Mouse (Mus musculus) hindbrain, embryonic 10.5 days (tissue): ENCODE measurements at regions not wholly inside any gene's neighbourhood (a gene's known extent, or its start where the extent isn't known, plus 50 kb on each side); places are given as distances from the start of the nearest gene placed in this dataset.

Experiments
- DNase-seq: peaks from one replicate; pipeline ENCODE4 v3.0.0-alpha.2; 2017; ENCODE audit warnings: low spot score
- H3K27ac ChIP-seq: fragments of 300-500 bp; sonication (generic); 2 replicates; pipeline ENCODE4 v1.5.1; 2016; ENCODE audit warnings: mild to moderate bottlenecking, moderate library complexity
- H3K27me3 ChIP-seq: fragments of 300-500 bp; sonication (generic); 2 replicates; pipeline ENCODE4 v1.6.1; 2016; ENCODE audit warnings: mild to moderate bottlenecking; ENCODE audit not compliant: poor library complexity, insufficient read depth, severe bottlenecking
- H3K36me3 ChIP-seq: fragments of 300-500 bp; sonication (generic); 2 replicates; pipeline ENCODE4 v1.6.1; 2016; ENCODE audit warnings: mild to moderate bottlenecking, moderate library complexity
- H3K4me1 ChIP-seq: fragments of 300-500 bp; sonication (generic); replicated peaks from 2 replicates; pipeline ENCODE4 v1.6.1; 2016; ENCODE audit warnings: mild to moderate bottlenecking
- H3K4me3 ChIP-seq: fragments of 300-500 bp; sonication (generic); 2 replicates; pipeline ENCODE4 v1.5.1; 2016; ENCODE audit warnings: mild to moderate bottlenecking, moderate library complexity
- H3K9me3 ChIP-seq: fragments of 300-500 bp; sonication (generic); 2 replicates; pipeline ENCODE4 v1.6.1; 2016; ENCODE audit warnings: mild to moderate bottlenecking, moderate library complexity
- WGBS: fragments of 180-500 bp; shearing (Covaris S2); methylation state at CpG from one replicate; pipeline ENCODE4 v1.1.7; 2016; 5-methylcytosine and 5-hydroxymethylcytosine counted together

GRCm38 (mm10) chr3:147545329-147546006 lies 693.3 kb downstream of the Ttll7 start:
- no peak for DNase-seq
- Histone ChIP-seq H3K9me3 (no peaks in the 10 kb centered on the region), H3K36me3 (no peaks in the 10 kb centered on the region), H3K27me3 (no peaks in the 10 kb centered on the region), H3K4me1 (no peaks in the 10 kb centered on the region), H3K4me3 (no peak overlapping the region), H3K27ac (no peak overlapping the region)
- 69% methylated on average over 6 of the region's 6 CpGs for WGBS

- DNase-seq, result no peak
- Histone ChIP-seq H3K4me1 (no peaks in the 10 kb centered on the region), H3K36me3 (no peaks in the 10 kb centered on the region), H3K4me3 (no peak overlapping the region), H3K9me3 (no peaks in the 10 kb centered on the region), H3K27ac (no peak overlapping the region), H3K27me3 (no peaks in the 10 kb centered on the region)
- 96% methylated on average over 4 of the region's 4 CpGs for WGBS
Observed at GRCm38 (mm10) chr3:147542285-147542684, 690.1 kb downstream of the Ttll7 start.

GRCm38 (mm10) chr3:147537584-147537983 lies 685.4 kb downstream of the Ttll7 start:
- Histone ChIP-seq H3K4me1 (no peaks in the 10 kb centered on the region), H3K4me3 (no peak overlapping the region), H3K9me3 (no peaks in the 10 kb centered on the region), H3K27me3 (no peaks in the 10 kb centered on the region), H3K27ac (no peak overlapping the region), H3K36me3 (no peaks in the 10 kb centered on the region)
- no peak for DNase-seq

GRCm38 (mm10) chr3:147532196-147532595 lies 680.0 kb downstream of the Ttll7 start:
- no peak for DNase-seq
- Histone ChIP-seq H3K4me3 (no peak overlapping the region), H3K27ac (no peak overlapping the region), H3K27me3 (no peaks in the 10 kb centered on the region), H3K9me3 (no peaks in the 10 kb centered on the region), H3K4me1 (no peaks in the 10 kb centered on the region), H3K36me3 (no peaks in the 10 kb centered on the region)
- WGBS, result 52% methylated on average over 2 of the region's 2 CpGs

- no peaks in the 10 kb centered on the region for H3K4me1 ChIP-seq
- no peaks in the 10 kb centered on the region for H3K36me3 ChIP-seq
- H3K9me3 ChIP-seq, result no peaks in the 10 kb centered on the region
- no peak overlapping the region for H3K4me3 ChIP-seq
- DNase-seq, result no peak
- H3K27me3 ChIP-seq, result no peaks in the 10 kb centered on the region
- 77% methylated on average over 6 of the region's 6 CpGs for WGBS
- H3K27ac ChIP-seq, result no peak overlapping the region
Observed at GRCm38 (mm10) chr3:147531608-147532180, 679.5 kb downstream of the Ttll7 start.
